Mouse (Mus musculus) embryo, embryonic 10.5 days (tissue): ENCODE data around the gene Gtf2i.

Source experiments
- DNase-seq: peaks from one replicate; pipeline ENCODE4 v3.0.0-alpha.2; 2015; ENCODE audit warnings: low spot score

Gene Gtf2i

GRCm38 (mm10) chr5:134209931-134210554 is 104.5 kb downstream of the Gtf2i start:
- peak; percentile 30 for DNase-seq

GRCm38 (mm10) chr5:134206721-134207120 is 107.8 kb downstream of the Gtf2i start:
- DNase-seq, result no peak

- DNase-seq, result no peak
These were observed 120.9 kb downstream of the Gtf2i start for GRCm38 (mm10) chr5:134193664-134194063.

- peak; percentile 11 for DNase-seq
These were observed 126.0 kb downstream of the Gtf2i start for GRCm38 (mm10) chr5:134188571-134188970.
